Mouse (Mus musculus): ENCODE data around the gene Ttll11. TPM values are rescaled to one million over a fixed set of nuclear protein-coding genes. Genes with fewer than 3 reads are reported as not detected.

Gene Ttll11
- total RNA-seq, 1 experiment from 2014 or later, result 30.4 TPM

DNA sequence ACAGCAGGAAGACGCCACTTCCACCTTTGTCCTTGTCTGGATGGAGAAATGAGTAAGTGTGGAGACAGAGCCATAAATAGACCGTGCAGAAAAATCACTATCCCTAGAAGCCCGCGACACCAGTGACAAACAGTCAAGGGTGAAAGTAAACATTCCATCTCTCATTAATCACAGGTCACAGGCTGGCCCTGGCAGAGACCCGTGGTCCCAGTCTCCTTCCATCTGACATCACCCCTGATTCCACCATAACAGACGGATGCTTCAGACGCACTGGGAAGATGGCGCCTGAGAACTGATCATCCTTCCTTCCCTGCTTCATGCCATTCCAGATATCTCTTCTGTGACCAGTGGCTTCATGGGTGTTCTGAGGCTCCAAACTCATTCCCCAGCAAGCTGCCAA, 215.4 kb downstream of the Ttll11 start:
- DNase-seq, result no peak

DNA sequence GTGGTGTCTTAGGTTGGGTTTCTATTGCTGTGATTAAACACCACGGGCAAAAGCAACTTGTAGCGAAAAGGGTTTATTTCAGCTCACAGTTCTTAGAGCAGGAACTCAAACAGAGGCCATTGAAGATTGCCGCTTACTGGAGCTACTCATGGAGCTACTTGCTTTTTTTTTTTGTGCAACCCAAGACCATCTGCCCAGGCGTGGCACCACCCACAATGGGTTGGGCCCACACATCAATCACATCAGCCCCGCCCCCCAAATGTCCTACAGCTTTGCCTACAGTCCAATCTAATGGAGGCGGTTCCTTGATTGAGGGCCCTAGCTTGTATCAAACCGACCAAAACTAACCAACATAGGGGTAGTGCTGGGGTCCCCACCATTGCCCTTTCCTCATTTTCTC, 215.9 kb downstream of the Ttll11 start:
- DNase-seq, result no peak

DNA sequence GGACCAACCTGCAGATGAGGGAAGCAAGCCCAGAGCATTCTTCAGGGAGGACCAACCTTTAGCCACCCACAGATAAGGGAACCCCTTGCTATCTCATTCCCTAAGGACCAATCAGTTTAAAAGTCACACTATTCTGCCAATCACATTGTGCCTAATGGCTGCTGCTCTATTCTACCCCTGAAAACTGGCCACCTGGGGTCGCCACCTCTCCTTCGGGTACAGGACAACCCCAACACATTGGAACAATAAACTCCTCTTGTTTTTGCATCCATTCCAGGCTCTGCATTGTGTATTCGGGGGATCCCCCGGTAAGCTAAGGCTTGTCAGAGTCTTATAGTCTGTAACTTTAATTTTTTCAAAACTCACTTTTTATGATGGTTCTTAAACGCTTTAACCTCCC, 218.3 kb downstream of the Ttll11 start:
- DNase-seq, result no peak

DNA sequence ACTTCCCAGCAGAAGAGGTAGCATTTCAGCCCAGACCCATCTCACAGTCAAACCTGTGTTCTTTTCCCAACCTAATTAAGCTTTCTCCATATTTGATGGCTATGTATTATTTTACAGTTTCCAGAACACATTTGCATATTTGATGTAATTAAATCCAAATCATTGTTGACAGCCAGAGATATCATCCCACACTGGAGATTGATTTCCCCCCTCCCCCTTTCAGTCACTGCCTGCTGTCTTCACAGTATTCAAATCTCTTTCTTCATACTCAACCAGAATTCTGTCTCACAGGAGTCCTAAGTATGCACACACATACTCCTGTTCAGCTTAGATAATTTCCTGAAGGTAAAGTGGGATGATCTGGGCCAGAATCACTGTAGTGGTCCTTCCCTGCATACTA, 218.8 kb downstream of the Ttll11 start:
- DNase-seq, result no peak

DNA sequence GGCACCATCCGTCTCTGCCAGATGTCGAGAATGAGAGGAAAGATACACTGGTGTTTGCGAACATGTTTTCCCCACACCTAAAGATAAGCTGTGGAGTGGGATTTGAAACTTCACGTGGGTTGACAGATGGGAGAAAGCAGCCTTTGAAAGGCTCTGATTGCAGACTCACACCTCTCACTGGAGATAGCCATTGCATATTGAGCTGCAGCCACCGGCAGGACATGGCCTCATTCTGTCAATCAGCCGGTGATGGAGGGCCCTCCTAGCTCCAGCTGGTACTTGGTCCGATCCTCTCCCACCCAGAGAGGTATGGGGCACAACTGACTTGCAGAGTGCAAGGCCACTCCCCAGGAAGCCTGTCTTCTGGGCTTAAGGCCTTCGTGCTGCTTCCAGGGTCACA, 219.4 kb downstream of the Ttll11 start:
- DNase-seq, result no peak

DNA sequence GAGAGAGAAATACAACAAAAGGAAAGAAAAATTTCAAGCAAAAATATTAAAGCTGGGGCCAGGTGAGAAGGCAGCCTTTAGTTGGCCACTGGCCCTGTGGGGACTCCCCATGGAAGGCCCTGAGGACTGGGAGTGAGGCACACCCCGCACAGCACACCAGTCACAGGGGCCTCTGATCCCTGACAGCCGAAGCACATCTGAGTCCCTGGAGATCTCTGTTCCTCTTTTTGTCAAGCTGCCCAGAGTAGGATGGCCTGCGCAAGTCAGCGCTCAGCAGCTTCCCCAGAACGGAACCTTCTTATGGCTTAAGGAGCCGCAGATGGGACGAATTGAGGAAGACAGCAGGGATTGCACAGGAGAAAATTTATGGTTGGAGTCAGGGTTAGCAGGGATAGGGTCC, 223.2 kb downstream of the Ttll11 start:
- no peak for DNase-seq

DNA sequence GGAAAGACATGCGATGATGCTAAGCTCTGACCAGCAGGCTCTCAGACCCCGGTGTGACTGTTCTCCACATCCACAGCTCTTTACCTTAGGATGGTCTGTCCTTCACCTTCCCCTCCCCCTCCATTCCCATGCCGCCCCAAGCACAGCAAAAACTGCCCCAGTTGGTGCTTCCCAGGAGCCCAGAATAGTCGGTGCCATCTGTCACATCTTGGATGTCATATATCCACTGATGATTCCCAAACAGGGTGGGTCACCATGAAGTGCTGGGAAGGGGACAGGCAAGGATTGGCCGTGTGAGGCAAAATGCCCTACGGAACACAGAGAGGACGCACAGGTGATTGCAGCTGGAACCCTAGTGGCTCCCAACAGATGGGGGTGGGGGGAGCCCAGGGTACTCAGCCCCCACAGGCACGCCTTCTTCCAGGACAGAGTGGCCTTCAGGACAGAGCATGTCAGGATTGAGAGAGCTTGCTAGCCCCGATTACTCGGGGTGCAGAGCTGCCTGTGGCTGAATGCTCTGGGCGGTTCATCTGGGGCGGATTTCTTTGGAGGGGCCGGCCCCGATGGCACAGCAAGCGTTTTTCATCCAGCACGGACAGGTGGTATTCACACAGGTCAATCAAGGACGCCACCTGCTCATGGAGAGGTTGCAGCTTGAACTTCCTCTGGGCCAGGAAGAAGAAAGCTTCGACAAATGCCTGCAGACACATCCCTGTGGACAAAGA, 227.8 kb downstream of the Ttll11 start:
- no peak for DNase-seq

DNA sequence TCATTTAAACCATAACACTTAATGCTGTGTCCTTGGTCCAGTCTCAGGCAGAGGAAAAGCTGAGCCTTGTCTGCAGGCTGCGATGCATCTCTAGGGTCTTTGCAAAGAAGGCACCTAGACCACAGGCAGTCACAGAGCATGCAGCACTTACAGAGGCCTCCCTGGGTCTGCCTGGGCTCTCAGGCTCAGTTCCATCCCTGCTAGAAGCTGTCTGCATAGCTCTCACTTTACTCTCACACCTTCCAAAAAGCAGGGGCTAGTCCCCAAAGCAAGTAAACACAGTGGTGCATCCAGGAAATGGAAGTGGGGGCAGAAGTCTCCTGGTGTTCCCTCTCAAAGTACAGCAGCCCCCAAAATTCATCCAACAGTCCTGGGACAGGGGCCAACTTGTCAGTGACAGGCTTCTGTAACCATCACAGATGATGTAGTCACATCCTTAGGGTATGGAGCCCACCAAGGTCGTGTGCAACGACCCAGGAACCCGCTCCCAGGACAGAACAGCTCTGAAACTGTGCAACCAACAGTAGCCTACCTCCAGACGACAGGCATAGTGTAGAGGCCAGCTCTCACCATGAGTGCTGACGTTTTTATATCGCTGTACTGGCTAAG, 229.1 kb downstream of the Ttll11 start:
- no peak for DNase-seq

DNA sequence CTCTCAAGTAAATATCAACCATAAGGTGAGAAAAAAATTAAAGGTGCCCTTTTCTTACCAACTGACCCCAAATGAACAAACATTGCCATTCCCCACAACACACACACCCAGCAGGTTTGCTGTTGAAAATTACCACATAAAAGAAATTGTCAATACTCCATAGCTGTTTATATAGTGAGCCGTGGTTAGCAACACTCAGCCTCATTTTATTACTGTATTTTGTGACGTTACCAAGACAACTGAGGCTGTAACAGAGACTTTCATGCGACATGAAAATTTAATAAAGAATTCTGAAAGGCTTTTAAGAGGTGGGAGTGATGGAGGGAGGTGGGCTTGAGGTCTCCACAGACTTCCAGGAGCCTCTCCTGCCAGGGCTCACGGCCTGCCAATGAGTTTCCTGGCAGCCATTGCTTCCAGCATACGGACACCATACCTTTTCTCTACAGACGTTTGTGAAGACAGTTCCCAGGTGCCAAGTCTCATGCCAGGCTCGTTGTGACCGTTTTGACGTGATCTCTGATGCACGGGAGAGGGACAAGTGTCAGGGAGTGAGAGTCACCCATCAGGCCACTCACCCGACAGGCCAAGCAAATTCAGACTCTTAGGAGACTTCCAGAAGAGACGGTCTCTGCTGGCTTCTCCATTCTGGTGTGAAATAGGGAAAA, 232.2 kb downstream of the Ttll11 start:
- no peak for DNase-seq

DNA sequence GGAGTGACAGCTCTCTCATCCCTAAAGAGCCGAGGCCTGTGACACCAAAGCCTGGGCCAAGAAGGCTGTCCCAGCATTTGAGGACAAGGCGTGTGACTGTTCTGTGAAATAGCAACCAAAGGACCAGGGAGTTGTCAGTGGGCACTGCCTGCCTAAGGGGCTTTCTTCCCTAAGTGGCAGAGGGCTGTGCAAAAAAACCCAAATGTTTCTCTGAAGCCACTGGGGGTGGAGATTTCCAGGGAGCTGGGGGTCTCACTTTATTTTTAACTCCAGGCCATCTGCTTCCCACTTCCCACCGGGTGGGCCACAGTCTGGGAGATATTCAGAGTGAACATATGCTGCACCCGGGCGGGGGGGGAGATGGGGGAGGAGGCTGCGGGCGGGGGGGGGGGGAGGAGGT, 233.1 kb downstream of the Ttll11 start:
- DNase-seq, result no peak

DNA sequence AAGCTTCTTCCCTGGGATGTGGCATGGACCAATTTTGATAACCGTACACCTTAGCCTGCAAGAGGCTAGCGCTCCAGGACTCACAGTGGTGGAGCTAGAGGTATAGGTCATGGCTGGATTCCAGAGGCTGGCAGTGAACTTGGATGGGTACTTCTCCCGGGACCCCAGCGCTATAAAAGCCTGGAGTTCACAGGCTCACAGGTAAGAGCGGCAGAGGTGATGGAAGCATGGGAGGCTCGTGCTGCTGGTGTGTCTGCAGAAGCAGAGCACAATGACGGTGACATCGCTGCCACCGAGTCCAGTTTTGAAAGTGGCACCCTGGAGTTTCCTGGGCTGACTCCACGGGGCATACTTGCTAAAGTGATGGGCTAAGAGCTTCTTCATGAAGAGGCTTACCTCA, 233.8 kb downstream of the Ttll11 start:
- DNase-seq, result no peak

DNA sequence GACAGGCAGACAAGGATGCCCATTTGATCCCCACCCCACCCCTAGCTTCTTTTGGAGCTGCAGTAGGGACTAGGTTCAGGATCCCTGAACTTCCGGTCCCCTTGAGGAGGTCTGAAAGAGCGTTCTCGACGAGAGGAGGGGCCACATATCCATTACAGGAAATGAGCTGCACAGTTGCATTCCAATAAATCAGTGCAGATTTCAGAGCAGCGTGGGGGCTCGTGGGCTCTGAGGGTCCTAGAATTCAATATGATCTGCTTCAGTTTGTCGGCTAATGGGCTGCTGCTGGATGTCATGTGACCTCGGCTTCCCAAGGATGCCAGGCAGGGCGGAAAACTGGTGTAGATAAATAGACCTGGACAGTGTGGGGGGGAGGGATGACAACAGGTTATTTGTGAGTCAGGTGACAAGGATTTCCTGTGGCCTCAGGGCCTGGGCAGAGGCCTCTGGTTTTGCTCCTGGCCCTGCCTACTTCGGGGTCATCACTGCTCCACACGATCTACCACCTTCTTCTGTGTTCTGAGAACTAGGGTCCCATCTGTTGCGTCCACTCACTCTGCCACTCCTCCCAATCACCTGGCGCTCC, 240.0 kb downstream of the Ttll11 start:
- no peak for DNase-seq

DNA sequence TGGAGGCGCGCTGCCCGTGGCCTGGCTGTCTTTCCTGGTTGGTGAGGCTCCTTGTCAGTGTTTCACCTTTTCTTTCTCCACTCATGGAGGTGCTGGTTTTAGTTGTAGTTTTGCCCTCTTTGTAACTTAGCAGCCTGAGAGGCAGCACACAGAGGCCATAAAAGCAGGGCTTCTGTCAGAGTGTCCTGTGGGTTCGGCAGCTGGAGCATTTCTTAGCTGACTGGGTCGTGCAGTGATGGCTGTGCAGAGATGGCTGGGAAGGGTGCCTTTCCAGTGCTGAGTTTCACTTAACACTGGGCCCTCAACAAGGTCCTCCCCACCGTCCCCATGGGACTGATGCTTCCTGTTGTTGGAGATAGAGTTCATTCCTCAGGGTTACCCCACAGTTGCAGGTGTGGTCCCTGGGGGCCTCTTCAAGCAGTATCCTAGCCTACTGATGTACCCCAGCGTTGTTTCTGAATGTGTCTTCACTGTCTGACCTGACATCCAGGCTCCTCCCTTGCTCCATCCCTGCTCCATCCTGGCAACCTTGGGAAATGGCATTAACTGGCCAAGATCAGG, 242.2 kb downstream of the Ttll11 start:
- no peak for DNase-seq

DNA sequence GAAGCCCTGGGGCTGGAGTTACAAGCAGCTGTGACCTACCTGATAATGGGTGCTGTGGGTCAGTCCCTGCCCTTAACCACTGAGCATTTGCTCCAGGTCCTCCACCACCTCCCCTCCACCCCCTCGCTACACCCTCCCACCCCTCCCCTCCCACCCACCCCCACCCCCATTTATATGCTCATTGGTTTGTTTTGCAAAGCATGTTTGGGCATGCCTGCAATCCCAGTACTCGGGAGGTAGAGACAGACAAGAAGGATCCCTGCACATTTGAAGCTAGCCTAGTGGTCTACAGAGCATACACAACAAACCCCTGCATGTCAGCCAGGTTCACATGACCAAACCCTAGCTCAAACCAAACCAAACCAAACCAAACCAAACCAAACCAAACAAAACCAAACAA, 243.7 kb downstream of the Ttll11 start:
- DNase-seq, result no peak

DNA sequence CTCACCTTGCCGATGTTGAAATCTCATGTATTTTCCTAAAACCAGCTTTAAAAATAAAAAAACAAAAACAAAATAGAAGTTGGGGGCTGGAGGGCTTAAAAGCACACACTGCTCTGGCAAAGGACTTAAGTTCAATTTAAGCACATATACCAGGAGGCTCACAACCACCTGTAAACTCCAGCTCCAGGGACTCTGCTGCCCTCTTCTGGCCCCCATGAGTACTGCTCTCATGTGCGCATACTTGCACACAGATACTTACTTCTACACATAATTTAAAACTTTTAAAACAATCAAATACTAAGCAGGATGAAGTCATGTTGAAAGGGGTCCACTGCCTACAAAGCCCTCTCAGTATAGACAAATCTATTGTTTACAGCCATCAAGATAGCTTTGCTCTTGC, 244.7 kb downstream of the Ttll11 start:
- DNase-seq, result no peak

DNA sequence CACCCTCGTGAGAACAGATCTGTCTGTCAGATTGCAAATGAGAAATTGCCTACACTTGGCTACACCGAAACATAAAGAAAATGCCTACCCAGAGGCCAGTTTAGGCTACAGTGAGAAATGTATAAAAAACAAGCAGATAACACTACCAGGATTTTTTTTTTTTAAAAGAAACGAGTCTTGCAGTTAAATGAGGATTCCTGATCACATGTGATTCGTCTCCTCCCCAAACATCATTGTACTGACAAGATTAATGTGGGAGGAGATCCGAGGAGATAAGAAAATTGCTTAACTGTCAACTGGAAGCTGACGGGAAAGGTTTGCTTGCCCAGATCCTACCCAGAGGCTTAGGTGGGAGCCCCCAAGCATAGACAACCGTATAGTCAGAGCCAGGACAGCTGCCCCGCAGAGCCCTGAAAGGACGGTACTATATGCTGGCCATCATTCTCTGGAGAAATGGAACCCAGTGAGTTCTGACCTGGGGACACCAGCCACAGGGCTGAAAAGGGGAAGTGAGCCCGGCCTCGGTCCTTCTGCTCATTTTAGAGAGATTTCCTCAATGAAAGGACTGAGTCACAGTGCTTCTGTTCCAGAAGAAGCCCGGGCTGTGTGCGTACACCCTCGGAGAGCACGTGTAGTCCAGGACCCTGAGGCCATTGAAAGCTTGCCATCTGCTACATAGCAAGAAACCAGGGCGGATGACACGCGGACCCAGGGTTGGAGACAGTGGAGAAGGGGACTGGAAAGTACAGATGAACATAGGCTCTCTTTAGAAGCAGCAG, 247.9 kb downstream of the Ttll11 start:
- DNase-seq, result no peak

DNA sequence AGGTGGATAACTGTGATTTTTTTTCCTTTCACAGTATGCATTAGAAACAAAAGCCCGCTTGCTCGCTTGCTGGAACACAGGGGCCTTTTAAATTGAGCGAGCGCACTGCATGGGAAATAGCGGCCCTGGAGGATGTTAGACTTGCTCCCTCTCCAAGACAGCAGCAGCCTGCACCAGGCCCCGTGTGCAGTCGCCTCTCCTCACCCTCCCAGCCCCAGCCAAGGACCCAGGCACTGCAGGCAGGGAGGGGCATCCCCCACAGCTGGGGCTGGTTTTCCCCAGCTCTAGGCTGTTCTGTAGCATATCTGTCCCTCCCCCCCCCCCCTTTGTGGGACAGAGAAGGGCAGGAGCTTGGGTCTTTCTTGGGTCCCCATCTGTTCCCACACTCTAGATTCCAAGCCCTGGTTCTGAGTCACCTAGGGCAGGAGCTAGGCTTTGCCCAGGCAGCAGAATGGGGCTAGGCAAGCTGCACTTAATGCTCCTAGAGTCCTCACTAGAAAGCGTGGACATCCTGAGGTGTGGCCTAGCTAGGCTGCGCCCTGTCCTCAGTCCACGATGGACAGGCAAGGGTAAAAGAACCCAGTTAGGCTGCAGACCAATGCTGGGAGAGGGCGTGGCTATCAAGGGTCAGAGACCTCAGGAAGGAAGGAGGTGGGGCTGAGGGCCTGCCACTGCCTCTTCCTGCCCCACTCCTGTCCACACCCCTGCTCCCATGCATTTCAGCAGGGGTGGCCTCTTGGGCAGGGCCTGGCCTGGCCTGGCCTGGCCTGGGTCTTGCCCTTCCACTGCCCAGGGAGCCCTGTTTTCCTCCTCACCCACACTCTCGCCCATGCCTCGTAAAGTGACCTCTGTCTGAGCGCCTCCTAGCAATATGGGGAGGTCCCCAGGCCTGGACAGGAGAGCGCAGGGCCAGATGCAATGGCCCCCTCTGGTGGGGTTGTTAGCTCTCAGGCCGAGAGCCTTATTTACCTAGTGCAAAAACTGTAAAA, 250.3 kb downstream of the Ttll11 start:
- DNase-seq, result peak; percentile 33

DNA sequence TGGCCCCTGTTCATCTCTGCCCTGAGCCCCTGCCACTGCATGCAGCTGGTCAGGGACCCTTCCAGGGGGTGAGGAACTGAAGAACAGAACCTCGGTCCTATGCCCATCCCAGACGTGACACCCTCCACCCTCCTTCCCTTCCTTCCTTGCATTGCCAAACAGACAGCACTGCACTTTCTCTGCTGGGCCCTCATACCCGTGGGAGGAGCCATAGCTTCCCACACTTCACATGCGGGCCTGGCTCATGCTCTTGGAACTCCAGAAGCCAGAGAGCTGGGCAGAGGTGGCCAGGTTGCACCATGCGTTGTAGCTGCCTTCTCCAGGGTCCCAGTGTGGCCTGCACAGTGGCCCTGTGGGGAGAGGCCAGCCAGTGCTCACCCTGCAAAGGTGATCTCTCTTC, 251.1 kb downstream of the Ttll11 start:
- DNase-seq, result no peak

DNA sequence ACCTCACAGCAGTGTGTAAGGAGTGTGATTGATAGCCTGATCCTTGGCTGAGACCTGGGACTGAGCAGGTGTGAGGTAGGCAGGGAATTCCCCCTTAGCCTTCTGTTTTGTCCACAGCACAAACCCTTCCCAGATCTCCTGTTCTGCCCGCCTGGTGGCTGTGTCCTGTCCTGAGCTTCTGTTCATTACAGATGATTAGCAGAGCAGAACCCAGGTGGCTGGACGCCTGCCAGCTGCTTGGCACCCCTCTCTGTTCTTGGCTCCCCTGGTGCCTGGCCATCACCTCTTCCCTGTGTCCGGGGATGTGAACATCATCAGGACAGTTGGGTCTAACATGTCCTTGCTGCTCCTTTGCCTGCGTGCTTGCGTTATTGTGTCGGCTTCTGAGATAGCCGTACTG, 256.0 kb downstream of the Ttll11 start:
- no peak for DNase-seq

DNA sequence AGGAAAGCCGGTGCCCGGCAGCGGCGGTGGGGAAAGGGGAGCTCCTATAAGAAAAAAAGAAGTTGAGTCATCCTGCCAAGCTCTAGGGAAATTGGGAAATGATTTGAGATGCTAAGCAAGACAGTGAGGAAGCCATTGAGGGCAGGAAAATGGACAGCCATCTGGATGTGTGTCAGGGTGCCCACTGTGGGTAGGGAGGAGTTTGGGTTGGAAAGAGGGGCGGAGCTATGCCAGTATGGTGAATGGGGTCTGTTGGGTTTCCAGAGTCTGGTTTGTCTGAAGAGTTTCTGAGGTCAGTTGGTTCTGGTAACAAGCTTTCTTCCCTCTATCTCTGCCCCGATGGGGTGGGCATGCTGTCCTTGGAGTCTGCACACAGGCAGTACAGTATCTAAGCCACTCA, 256.4 kb downstream of the Ttll11 start:
- no peak for DNase-seq

DNA sequence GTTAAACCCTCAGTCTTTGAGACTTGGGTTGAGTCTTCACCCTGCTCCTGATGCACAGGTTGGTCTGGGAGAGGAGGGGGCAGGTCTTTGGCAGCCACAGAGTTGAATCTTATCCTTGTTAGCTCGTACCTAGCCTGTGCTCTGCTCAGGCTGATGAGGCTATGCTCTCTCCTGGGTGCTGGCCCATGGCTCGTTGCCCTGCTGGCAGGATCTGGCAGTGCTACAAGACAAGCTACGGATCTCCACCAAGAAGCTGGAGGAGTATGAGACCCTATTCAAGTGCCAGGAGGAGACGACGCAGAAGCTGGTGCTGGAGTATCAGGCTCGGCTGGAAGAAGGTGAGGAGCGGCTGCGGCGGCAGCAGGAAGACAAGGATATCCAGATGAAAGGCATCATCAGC, 256.9 kb downstream of the Ttll11 start:
- DNase-seq, result no peak
